Mouse (Mus musculus) liver, embryonic 16.5 days (tissue): Measurements from ENCODE around the gene Fbn1. TPM values are rescaled to one million over a fixed set of nuclear protein-coding genes. Genes with fewer than 3 reads are reported as not detected.

Source experiments
- ATAC-seq: fragments of 200-750 bp; cut with Nextera tagmentation; 2 replicates; pipeline ENCODE4 v1.8.0; 2017; ENCODE audit warnings: low read depth, mild to moderate bottlenecking, moderate number of reproducible peaks, moderate library complexity
- H3K27ac ChIP-seq: fragments of 300-500 bp; sonication (generic); 2 replicates; pipeline ENCODE4 v1.5.1; 2014; ENCODE audit warnings: mild to moderate bottlenecking, low read length
- H3K27me3 ChIP-seq: fragments of 300-500 bp; sonication (generic); 2 replicates; pipeline ENCODE4 v1.6.1; 2014; ENCODE audit warnings: low read depth, low read length, mixed read lengths; ENCODE audit not compliant: control insufficient read depth, insufficient read depth
- H3K36me3 ChIP-seq: fragments of 300-500 bp; sonication (generic); 2 replicates; pipeline ENCODE4 v1.6.1; 2014; ENCODE audit warnings: mild to moderate bottlenecking; ENCODE audit not compliant: control insufficient read depth, insufficient read depth
- H3K4me1 ChIP-seq: fragments of 300-500 bp; sonication (generic); 2 replicates; pipeline ENCODE4 v1.6.1; 2014; ENCODE audit warnings: low read depth, low read length, mixed read lengths; ENCODE audit not compliant: control insufficient read depth
- H3K4me2 ChIP-seq: fragments of 300-500 bp; sonication (generic); 2 replicates; pipeline ENCODE4 v1.6.1; 2014; ENCODE audit warnings: low read depth, low read length, mixed read lengths
- H3K4me3 ChIP-seq: fragments of 300-500 bp; sonication (generic); 2 replicates; pipeline ENCODE4 v1.5.1; 2014; ENCODE audit warnings: low read depth, mild to moderate bottlenecking, low read length
- H3K9ac ChIP-seq: fragments of 300-500 bp; sonication (generic); 2 replicates; pipeline ENCODE4 v1.6.1; 2014; ENCODE audit warnings: low read depth, low read length
- H3K9me3 ChIP-seq: fragments of 300-500 bp; sonication (generic); replicated peaks from 2 replicates; pipeline ENCODE4 v1.6.1; 2016; ENCODE audit warnings: low read length; ENCODE audit not compliant: control insufficient read depth
- WGBS: fragments of 180-500 bp; shearing (Covaris S2); extraction: QIAGEN DNeasy Blood & Tissue Kit; methylation state at CpG from one replicate; pipeline ENCODE4 v1.1.7; 2014; ENCODE audit not compliant: insufficient replicate concordance; 5-methylcytosine and 5-hydroxymethylcytosine counted together
- polyA plus RNA-seq: library from polyadenylated mRNA; unstranded; fragments of >200 nt; fragmentation: Nextera tagmentation; extraction: Ambion mirVana; gene quantifications from 2 replicates; pipeline ENCODE4 v1.2.1, GENCODE M21; 2015

The Fbn1 gene
- polyA plus RNA-seq, 1 experiment from 2014 or later, result 1.7 TPM

GRCm38 (mm10) chr2:125506316-125507054, 1.3 kb downstream of the Fbn1 start:
- Histone ChIP-seq H3K9ac (no peak overlapping the region), H3K27me3 (peaks cover 41% of the 10 kb centered on the region), H3K9me3 (no peaks in the 10 kb centered on the region), H3K4me1 (no peaks in the 10 kb centered on the region), H3K4me3 (peak overlapping the region; percentile 40), H3K36me3 (no peaks in the 10 kb centered on the region), H3K4me2 (peak overlapping the region; percentile 39), H3K27ac (no peak overlapping the region)
- WGBS, result 1% methylated on average over 37 of the region's 37 CpGs
- ATAC-seq, result peak; percentile 7; the same call in 1 of the 2 replicates

DNA sequence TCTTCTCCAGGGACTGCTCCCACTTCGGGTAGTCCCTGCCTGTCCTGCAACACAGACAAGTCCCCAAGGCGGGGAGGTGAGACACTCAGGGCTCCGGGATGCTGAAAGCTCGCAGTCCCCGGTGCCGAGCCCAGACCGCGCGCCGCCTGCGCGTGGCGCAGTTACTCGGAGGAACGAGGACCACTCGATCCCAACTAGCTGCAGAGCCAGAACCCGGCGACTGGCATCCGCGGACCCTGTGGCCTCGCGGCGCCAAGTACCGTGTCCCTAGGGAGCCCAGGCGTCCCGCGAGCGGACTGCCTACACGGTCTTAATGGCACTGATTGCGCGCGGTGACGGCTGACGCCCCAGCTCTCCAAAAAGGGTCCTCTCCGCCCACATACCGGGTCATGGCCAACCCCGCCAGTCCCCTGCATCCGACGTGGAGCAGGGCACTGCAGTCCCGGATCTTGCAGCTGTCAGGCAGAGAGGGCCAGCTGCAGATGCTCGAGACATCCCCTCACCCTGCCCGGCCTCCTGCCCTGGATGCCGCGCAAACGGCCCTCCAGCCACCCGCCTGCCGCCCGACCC, 2.0 kb downstream of the Fbn1 start:
- no peak overlapping the region for H3K27ac ChIP-seq
- WGBS, result 1% methylated on average over 48 of the region's 48 CpGs
- H3K4me3 ChIP-seq, result peak overlapping the region; percentile 40
- H3K9ac ChIP-seq, result no peak overlapping the region
- no peaks in the 10 kb centered on the region for H3K4me1 ChIP-seq
- peaks cover 41% of the 10 kb centered on the region for H3K27me3 ChIP-seq
- no peaks in the 10 kb centered on the region for H3K36me3 ChIP-seq
- H3K4me2 ChIP-seq, result peak overlapping the region; percentile 39
- no peaks in the 10 kb centered on the region for H3K9me3 ChIP-seq
- ATAC-seq, result 0 out of 2 replicates have a peak, but pooled peaks have one; percentile 35

- H3K4me2 ChIP-seq, result peak within 1 kb of the TSS; percentile 39
- peaks cover 41% of the 10 kb centered on the region for H3K27me3 ChIP-seq
- no peak for ATAC-seq
- no peak within 1 kb of the TSS for H3K27ac ChIP-seq
- WGBS, result 2% methylated on average over 42 of the region's 45 CpGs
- no peaks in the 10 kb centered on the region for H3K9me3 ChIP-seq
- no peak within 1 kb of the TSS for H3K9ac ChIP-seq
- no peaks in the 10 kb centered on the region for H3K36me3 ChIP-seq
- H3K4me3 ChIP-seq, result peak within 1 kb of the TSS; percentile 40
- no peaks in the 10 kb centered on the region for H3K4me1 ChIP-seq
These were observed 2.6 kb downstream of the Fbn1 start, which contains the start of gene Gm9913 for GRCm38 (mm10) chr2:125505006-125505745. Gm9913 (plus strand) TSS chr2:125505089.

GRCm38 (mm10) chr2:125501526-125501925, 6.3 kb downstream of the Fbn1 start:
- Histone ChIP-seq H3K27ac (no peak overlapping the region), H3K4me1 (no peaks in the 10 kb centered on the region), H3K4me2 (no peak overlapping the region), H3K9ac (no peak overlapping the region), H3K9me3 (no peaks in the 10 kb centered on the region), H3K4me3 (no peak overlapping the region), H3K27me3 (peaks cover 22% of the 10 kb centered on the region), H3K36me3 (no peaks in the 10 kb centered on the region)
- no peak for ATAC-seq

DNA sequence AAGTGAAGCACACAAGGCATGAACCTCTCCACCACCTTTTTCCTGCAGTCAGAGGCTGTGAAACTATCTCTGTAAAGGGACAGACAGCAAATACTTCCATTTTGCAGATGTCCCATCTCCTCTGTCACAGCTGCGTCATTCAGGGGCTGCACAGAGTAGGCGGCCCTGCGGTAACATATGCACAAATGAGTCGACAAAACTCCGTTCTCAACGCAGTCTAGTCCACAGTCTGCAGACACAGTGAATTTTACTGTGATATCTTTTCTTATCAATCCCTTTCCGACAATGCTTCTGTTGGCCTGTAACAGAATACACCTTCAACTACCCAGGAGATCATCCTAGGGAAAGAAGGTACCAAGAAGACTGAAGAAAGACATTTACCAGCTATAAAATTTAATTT, 9.6 kb downstream of the Fbn1 start:
- Histone ChIP-seq H3K36me3 (no peaks in the 10 kb centered on the region), H3K27ac (no peak overlapping the region), H3K4me1 (no peaks in the 10 kb centered on the region), H3K9ac (no peak overlapping the region), H3K4me3 (no peak overlapping the region), H3K9me3 (no peaks in the 10 kb centered on the region), H3K4me2 (no peak overlapping the region), H3K27me3 (no peaks in the 10 kb centered on the region)
- no peak for ATAC-seq
- 57% methylated on average over 7 of the region's 7 CpGs for WGBS

- Histone ChIP-seq H3K9me3 (no peaks in the 10 kb centered on the region), H3K4me2 (no peak overlapping the region), H3K4me1 (no peaks in the 10 kb centered on the region), H3K27ac (no peak overlapping the region), H3K9ac (no peak overlapping the region), H3K4me3 (no peak overlapping the region), H3K27me3 (no peaks in the 10 kb centered on the region), H3K36me3 (no peaks in the 10 kb centered on the region)
- WGBS, result 58% methylated on average over 5 of the region's 5 CpGs
- ATAC-seq, result no peak
These were observed 11.1 kb downstream of the Fbn1 start for GRCm38 (mm10) chr2:125496696-125497095.

- Histone ChIP-seq H3K27me3 (no peaks in the 10 kb centered on the region), H3K9ac (no peak overlapping the region), H3K36me3 (no peaks in the 10 kb centered on the region), H3K27ac (no peak overlapping the region), H3K9me3 (no peaks in the 10 kb centered on the region), H3K4me3 (no peak overlapping the region), H3K4me2 (no peak overlapping the region), H3K4me1 (no peaks in the 10 kb centered on the region)
- no peak for ATAC-seq
- WGBS, result 50% methylated on average over 20 of the region's 20 CpGs
These were observed 12.7 kb downstream of the Fbn1 start for GRCm38 (mm10) chr2:125494831-125495812.

GRCm38 (mm10) chr2:125494291-125494690, 13.5 kb downstream of the Fbn1 start:
- no peak for ATAC-seq
- H3K9me3 ChIP-seq, result no peaks in the 10 kb centered on the region
- WGBS, result 72% methylated on average over 2 of the region's 2 CpGs
- no peak overlapping the region for H3K27ac ChIP-seq
- no peaks in the 10 kb centered on the region for H3K27me3 ChIP-seq
- no peak overlapping the region for H3K4me3 ChIP-seq
- H3K4me2 ChIP-seq, result no peak overlapping the region
- no peaks in the 10 kb centered on the region for H3K36me3 ChIP-seq
- no peaks in the 10 kb centered on the region for H3K4me1 ChIP-seq
- no peak overlapping the region for H3K9ac ChIP-seq
